Mouse (Mus musculus) A20 (cell line): ENCODE data around the gene Chac1.

Experiments
- DNase-seq: peaks from one replicate; pipeline ENCODE4 v3.0.0-alpha.2; 2011; ENCODE audit warnings: low read depth, low spot score

The Chac1 gene

DNA sequence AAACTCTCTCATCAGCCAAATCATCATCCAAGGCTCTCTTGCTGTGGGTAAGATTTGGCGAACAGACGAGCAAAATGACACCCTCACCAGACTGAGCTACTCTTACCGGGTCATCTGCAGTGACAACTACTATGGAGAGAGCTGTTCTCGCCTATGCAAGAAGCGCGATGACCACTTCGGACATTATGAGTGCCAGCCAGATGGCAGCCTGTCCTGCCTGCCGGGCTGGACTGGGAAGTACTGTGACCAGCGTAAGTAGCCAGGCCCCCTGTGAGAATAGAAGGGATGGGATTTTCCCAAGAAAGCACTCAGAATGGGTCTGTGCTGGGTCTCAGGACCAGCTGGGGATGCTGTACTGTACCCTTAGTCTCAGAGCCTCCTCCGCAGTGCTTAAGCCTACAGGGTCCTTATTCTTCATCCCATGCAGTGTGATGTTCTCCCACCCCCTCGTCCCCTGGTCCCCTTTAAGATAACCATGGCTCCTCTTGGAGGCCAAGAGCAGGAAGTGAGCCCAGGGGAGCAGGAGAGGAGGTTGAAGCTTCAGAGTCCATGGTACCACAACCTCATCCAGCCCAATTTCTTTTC, 23.0 kb upstream of the Chac1 start:
- no peak for DNase-seq

DNA sequence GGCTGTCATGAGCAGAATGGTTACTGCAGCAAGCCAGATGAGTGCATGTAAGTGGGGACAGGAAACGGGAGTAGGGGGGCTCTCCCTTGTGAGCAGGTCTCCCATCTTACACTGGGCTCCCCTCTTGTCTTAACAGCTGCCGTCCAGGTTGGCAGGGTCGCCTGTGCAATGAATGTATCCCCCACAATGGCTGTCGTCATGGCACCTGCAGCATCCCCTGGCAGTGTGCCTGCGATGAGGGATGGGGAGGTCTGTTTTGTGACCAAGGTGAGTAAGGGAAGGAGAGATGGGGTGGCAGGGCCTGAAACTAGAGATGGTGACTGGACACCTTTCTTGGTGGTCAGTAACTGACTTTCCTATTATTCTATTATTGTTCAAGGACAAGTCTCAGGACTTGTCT, 22.5 kb upstream of the Chac1 start:
- no peak for DNase-seq

DNA sequence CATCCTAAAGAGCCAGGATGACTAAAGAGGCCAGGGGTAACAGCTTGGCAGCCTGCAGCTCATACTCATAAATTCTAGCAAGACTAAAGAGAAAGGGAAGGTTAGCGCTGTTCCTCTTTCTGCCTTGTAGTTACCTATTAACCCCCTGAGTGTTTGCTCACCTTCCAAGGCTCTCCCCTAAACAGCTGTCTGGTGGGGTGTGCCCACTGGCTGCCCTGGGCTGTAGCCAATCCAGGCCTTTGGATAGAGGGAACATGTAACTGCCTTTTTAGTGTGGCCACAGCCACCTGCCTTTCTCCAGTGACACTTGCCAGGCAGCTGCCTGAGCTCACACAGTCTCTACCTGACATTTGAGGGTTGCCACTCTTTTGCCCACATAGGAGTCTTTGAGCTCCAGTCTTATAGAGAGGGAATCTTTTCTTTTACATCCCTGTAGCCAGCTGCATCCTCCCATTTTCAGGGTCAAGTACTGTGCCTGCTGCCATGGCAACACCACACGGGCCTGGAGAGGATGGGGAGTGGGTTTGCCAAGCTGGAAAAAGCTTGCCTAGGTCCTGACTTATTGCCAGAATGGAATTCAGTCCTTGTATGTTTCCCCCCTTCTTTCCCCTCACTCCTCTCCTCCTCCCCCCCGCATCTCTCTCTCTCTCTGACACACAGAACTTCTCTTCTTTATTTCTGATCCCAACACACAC, 21.8 kb upstream of the Chac1 start:
- DNase-seq: no peak

DNA sequence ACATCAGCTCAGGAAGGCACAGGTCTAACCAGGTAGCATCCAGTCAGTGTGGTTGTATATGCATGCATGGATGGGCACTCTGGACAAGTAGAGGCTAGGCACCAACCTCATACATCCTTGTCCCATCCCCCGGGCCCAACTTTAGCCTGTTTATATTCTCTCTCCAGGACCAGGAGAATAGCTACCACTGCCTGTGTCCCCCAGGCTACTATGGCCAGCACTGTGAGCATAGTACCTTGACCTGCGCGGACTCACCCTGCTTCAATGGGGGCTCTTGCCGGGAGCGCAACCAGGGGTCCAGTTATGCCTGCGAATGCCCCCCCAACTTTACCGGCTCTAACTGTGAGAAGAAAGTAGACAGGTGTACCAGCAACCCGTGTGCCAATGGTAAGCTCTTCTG, 20.2 kb upstream of the Chac1 start:
- DNase-seq: no peak

DNA sequence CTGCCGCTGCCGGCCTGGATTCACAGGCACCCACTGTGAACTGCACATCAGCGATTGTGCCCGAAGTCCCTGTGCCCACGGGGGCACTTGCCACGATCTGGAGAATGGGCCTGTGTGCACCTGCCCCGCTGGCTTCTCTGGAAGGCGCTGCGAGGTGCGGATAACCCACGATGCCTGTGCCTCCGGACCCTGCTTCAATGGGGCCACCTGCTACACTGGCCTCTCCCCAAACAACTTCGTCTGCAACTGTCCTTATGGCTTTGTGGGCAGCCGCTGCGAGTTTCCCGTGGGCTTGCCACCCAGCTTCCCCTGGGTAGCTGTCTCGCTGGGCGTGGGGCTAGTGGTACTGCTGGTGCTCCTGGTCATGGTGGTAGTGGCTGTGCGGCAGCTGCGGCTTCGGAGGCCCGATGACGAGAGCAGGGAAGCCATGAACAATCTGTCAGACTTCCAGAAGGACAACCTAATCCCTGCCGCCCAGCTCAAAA, 18.8 kb upstream of the Chac1 start:
- no peak for DNase-seq

DNA sequence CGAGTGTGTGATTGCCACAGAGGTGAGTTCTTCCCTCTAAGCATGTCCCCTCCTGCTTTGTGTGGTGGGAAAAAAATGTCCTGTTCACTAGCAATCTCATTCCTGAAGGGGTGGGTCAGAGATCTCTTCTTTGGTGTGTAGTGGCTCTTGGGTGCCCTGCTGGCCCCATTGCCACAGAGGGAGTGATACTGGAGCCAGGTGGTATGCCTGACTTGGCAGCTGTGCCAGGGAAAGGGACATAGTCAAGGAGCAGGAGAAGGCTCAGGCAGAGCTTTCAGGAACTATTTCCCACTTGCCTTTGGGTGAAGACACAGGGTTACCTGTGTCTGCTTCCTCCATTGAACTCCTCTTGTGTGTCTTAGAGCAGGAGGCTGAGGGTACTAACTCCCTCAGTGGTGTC, 16.9 kb upstream of the Chac1 start:
- no peak for DNase-seq

DNA sequence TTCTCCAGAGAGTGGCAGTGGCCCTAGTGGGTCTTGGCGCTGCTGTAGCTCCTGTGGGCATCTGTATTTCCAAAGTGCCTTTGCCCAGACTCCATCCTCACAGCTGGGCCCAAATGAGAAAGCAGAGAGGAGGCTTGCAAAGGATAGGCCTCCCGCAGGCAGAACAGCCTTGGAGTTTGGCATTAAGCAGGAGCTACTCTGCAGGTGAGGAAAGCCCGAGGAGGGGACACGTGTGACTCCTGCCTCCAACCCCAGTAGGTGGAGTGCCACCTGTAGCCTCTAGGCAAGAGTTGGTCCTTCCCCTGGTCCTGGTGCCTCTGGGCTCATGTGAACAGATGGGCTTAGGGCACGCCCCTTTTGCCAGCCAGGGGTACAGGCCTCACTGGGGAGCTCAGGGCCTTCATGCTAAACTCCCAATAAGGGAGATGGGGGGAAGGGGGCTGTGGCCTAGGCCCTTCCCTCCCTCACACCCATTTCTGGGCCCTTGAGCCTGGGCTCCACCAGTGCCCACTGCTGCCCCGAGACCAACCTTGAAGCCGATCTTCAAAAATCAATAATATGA, 16.0 kb upstream of the Chac1 start:
- DNase-seq: peak; percentile 83

DNA sequence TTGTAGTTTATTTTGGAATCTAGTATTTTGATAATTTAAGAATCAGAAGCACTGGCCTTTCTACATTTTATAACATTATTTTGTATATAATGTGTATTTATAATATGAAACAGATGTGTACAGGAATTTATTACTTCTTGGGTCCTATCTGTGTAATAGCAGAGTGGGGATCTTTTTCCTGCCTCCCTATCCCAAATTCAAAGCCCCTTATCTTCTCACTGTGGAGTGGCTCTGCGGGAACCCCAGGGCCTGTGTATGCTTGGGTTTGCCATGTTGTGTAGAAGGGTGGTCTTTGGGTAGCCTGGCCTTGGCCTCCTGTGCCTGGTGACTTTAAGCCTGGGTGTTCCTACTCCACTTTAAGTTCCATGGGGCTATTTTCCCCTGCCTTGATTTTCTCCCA, 15.5 kb upstream of the Chac1 start:
- DNase-seq: no peak

DNA sequence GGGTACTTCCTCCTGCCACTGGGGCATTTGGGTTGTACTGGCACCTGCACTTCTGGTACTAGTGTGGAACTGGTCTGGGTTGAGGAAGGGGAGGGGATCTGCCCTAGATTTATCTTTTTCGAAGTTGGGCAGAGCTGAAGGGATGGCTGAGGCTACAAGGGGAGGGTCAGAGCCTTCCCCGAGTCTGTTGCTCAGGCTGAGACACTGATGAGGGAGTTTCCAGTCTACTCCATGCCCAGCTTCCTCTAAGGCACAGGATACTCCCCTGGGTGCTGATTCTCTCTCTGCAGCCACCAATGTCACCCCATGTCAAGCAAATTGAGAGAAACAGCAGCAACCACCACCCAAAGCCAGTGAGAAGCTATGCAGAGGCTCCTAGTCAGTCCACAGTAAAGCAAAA, 15.0 kb upstream of the Chac1 start:
- peak; percentile 78 for DNase-seq

DNA sequence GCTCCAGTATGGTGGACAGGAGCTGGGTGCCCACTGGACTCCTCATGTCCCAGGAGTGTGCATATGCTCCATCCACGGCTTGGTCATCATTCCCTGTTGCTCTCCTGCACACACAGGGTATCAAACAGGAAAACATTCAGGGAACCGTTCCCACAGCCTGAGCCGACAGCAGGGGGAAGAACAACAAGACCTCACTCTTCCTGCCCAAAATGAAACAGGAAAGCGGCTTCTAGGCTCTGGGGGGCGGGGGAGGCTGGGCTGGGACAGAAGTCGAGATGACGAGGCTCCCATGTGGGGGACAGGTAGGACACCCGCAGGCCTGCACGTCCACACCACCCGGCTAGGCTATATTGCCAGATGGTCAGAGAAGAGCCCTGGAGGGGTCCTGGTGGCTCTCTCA, 14.6 kb upstream of the Chac1 start:
- no peak for DNase-seq

DNA sequence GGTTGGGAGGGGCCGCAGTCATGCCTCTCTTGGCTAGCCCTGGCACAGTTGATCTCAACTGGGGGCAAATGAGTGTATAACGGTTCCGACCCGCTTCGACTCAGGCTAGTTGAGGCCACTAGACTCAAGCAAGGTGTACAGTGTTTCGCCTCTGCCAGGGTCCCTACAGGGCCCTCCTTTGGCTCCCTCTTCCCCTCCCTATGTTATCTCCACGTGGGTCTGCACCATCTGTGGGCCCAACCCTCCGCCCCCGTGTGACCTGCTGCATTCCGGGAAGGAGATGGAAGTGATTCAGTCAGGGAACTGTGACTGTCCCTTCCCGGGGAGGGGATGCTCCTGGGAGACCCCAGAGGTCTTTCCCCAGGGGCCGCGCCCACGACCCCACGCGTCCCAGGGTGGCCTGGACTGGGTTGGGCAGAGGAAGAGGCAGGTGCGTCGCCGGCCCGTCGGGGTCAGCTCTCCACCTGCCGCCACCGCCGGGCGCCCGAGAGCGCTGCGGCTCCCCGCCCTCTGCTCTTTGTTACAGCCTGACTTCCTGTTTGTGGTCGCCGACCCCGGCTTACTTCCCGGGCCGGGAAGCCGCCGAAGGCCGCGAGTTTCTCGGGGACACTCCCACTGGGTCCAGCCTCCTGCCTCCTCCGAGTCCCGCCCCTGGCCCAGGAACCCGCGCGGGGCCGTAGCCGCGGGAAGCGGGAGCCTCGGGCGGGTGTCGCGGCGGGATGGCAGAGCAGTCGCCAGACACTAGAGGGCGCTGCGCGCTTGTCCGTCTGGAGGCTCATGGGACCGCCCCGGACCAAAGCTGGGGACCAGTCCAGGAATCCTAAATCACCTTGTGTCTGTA, 13.4 kb upstream of the Chac1 start:
- DNase-seq: peak; percentile 93

DNA sequence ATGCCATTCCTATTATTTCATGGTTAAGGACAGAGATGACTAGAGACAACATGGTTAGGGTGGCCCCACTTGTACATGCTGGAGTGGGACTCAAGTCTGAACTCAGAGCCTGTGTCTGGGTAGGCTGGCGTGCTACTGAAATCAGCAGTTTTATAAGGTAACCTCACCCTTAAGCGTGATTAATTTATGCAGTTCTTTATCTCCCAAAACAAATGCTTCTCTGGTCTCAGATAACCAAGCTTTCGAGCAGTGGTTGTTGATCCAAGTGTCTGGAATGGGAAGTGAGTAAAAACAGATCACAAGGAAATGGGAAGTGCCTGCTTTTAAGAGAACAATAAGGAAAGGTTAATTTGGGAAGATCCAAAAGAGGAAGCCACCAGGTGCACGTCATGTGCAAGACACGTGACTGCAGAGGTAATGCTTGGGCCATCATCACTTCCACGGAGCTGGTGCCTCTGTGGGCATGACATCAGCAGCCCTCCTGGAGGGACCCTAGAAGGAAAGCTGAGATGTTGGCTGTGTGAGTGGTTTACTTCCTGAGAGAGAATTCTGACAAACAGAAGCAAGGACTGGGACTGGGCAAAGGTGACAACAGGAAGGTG, 6.4 kb upstream of the Chac1 start:
- DNase-seq: no peak

DNA sequence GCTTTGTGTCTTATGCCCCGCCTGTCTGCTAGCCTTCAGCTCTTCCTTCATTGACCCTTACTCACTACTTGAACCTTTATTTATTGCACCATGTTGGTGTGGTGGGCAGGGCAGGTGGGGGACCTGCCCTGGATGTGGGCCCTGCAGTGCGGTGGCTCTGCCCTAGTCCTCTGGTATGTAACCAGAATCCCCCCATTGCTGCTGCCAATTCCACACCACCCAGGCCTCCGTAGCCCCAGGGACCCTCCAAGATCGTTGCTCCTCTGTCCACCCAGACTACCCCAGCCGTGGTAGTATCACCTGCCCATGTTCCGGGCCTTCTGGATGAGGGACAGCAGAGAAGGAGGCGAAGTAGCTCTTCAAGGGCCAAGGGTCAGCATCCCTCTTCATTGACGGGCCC, 2.7 kb downstream of the Chac1 start:
- DNase-seq: no peak

DNA sequence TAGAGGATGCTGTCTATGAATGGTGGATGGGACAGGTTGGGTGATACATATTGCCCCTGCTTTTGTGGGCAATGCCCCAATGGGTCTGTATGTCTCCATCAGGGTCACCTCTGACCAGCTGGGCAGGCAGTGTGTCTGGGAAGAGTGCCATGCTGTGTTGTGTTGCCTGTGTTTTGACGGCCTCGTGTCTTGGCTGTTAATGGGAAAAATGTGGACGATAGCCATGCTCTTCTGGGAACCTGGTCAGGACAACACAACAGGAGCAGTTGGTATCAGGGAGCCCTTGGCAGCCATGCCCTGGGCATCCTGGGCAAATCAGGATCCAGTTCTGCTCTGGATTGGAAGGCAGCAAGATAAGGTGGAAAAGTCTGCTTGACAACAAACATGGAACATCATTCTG, 4.1 kb downstream of the Chac1 start:
- DNase-seq: no peak

DNA sequence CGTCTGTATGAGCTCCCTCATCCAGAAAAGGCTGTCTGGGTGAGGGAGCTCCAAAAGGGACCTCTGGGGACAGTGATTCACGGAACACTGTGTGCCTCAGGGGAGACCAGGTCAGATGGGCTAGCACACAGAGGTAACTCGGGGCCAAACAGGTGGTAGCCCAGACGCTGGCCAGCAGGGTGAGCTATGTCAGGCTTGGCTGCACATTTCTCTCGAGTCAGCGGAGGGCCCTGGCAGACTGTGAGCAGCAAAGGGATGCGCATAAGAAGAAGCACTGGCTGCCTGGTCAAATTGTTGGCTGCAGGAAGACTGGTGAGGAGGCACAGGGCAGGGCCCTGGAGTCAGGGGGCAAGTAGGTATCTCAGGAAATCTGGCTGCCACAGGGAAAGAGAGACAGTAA, 4.6 kb downstream of the Chac1 start:
- DNase-seq: peak; percentile 65

DNA sequence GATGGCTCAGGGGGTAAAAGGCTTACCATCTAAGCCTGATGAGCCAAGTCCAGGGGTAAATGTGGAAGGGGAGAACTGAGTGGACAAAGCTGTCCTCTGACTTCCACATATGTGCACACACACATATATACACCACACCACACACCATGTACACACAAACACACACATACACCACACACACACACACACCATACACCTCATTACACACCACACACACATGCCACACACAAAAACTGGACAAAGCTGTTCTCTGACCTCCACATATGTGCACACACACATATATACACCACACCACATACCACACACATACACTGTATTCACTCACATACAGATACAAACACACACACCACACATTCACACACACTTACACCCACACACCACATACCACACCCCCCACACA, 5.3 kb downstream of the Chac1 start:
- no peak for DNase-seq

DNA sequence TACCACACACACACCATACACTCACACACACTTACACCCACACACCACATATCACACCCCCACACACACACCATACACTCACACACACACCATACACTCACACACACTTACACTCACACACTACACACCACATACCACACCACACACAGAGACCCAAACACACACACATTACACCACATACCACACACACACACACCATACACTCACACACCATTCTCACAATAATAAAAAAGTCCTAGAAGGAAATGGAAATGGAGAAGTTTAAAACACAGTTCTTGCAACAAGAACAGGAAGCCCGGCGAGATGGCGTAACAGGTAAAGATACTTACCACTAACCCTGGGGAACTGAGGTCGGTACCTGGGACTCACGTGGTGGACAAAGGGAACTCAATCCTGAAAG, 5.8 kb downstream of the Chac1 start:
- DNase-seq: no peak

DNA sequence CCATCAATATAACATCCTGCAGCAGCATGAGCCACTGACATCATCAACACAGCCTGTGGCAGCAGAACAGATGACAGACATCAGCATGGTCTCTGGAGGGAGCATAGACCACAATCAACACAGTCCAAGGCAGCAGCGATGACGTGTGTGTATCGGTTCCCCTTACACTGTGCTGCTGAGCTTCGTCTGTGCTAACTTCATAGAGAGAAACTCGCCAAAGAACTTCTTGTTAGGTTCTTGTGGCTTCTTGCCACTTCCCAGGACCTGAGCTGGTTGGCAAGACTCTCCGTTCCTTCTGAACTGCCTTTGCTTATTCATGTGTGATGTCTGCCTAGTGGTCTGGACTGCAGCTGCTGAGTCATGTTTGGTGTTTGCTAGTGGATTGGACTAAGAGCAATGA, 7.2 kb downstream of the Chac1 start:
- peak; percentile 30 for DNase-seq

DNA sequence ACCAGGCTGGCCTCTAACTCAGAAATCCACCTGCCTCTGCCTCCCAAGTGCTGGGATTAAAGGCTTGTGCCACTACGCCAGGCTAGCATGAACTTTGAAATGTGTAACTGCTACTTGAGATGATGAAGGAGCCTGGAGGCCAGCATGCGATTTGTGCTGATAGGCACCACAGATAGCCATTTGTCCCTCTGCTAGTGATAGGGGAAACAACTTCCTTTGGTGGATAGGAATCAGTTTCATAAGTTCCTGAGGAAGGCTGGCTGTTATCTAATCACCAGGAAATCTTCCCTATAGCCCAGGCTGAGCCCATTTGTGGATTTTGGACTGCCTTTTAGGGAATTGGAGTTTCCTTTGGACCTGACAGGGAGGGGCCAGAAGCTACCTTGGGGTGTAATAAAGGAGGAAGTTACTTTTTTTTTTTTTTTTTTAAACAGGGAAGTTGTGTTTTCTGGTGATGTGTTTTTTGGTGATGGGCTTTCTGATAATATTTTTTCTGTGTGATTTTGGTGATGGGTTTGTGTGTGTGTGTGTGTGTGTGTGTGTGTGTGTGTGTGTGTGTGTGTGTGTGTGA, 8.8 kb downstream of the Chac1 start:
- peak; percentile 70 for DNase-seq

DNA sequence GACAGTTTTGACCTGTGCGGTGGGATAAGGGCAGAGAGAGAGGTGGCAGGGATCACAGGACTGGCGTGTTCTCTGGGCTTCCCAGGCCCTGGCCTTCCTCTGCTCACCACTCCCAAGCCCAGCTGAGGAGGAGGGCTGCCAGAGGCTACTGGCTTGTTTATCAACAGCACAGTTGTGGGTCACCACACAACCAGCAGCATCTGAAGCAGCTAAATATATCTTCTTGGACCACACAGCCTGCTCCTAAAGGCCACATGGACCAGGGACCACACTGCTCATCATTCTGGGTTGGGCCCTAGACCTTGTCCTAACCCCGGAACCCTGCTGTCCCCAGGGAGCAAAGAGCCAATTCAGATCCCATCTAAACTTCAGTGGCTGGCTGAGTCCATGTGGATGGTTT, 13.9 kb downstream of the Chac1 start:
- no peak for DNase-seq

DNA sequence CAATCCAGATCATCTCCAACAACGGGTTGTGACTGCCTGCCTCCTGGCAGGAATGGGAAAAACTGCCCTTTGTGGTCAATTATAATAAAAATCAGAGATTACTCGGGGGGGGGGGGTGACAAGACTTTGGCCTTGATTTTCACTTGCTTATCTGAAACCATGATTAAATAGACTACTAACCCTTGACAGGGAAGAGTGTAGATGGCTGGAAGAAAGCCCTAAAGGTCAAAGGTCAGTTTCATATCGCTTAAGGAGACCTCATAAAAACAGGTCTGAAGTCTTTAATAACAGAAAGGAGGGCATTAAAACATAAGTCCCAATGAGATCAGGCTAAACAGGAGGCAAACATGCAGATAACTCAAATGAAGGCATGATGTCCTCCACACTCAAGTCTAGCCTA, 16.3 kb downstream of the Chac1 start:
- no peak for DNase-seq

DNA sequence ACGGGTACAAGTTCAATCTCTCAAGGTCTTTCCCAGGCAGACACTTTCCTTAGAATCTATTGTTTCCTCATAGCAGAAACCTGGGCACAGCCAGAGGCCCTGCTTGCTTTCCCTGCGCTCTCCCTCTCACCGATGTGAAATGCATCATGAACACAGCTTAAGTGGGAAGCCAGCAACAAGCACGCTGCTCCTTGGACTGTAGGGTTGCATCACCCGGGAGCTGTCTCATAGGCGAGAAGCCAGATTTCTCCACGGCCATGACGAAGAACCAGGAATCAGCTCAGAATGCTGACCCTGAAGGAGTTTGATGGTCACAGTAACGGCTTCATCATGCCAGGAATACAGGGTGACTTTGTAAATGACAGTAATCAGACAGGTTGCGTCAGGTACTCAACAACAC, 19.1 kb downstream of the Chac1 start:
- DNase-seq: no peak
